Mouse (Mus musculus) ES-E14 (cell line): ENCODE data around the gene Lrp5. TPM values are rescaled to one million over a fixed set of nuclear protein-coding genes. Genes with fewer than 3 reads are reported as not detected.

Experiments used
- DNase-seq: peaks from one replicate; pipeline ENCODE4 v3.0.0-alpha.2; 2013; ENCODE audit warnings: low read depth, low spot score
- H3K27ac ChIP-seq: 2 replicates; pipeline ENCODE4 v1.5.1; 2012; ENCODE audit warnings: low read depth, mild to moderate bottlenecking, low read length, moderate library complexity, mixed read lengths; ENCODE audit not compliant: poor library complexity, insufficient read depth, severe bottlenecking
- H3K36me3 ChIP-seq: 2 replicates; pipeline ENCODE4 v1.6.1; 2012; ENCODE audit warnings: mild to moderate bottlenecking, low read length, moderate library complexity, mixed read lengths; ENCODE audit not compliant: control insufficient read depth, poor library complexity, insufficient read depth, severe bottlenecking
- H3K4me1 ChIP-seq, 2 experiments: fragments of 150-350 bp in 1 of 2; sonication (generic) in 1 of 2; 2 replicates each; pipeline ENCODE4 v1.6.1; 2012; ENCODE audit warnings: low read length in 2 of 2, mild to moderate bottlenecking in 1 of 2, mixed read lengths in 1 of 2; ENCODE audit not compliant: control insufficient read depth in 2 of 2, insufficient read depth in 2 of 2, poor library complexity in 1 of 2
- H3K4me3 ChIP-seq, 2 experiments: fragments of 150-350 bp in 1 of 2; sonication (generic) in 1 of 2; 2 replicates each; pipeline ENCODE4 v1.5.1; 2012; ENCODE audit warnings: low read length in 2 of 2, low read depth in 1 of 2, mild to moderate bottlenecking in 1 of 2, mixed read lengths in 1 of 2; ENCODE audit not compliant: insufficient read depth in 1 of 2, poor library complexity in 1 of 2, severe bottlenecking in 1 of 2
- H3K9ac ChIP-seq: 2 replicates; pipeline ENCODE4 v1.6.1; 2012; ENCODE audit warnings: low read depth, mild to moderate bottlenecking, low read length, mixed read lengths; ENCODE audit not compliant: poor library complexity, insufficient read depth, severe bottlenecking
- H3K9me3 ChIP-seq: fragments of 150-350 bp; sonication (generic); 2 replicates; pipeline ENCODE4 v1.6.1; 2012; ENCODE audit warnings: low read depth, mild to moderate bottlenecking, low read length; ENCODE audit not compliant: control insufficient read depth, insufficient read depth
- CHD2 ChIP-seq: IDR thresholded peaks from 2 replicates; pipeline ENCODE4 v1.6.1; 2014; ENCODE audit warnings: mild to moderate bottlenecking, low read depth, low read length, inconsistent platforms
- HCFC1 ChIP-seq: IDR thresholded peaks from 2 replicates; pipeline ENCODE4 v1.6.1; 2012; ENCODE audit warnings: low read length, inconsistent platforms, borderline replicate concordance; ENCODE audit not compliant: insufficient read depth
- MAFK ChIP-seq: IDR thresholded peaks from 2 replicates; pipeline ENCODE4 v1.6.1; 2014; ENCODE audit warnings: mild to moderate bottlenecking, low read depth, low read length, inconsistent platforms; ENCODE audit not compliant: insufficient read depth
- ZC3H11A ChIP-seq: IDR thresholded peaks from 2 replicates; pipeline ENCODE4 v1.6.1; 2012; ENCODE audit warnings: low read depth, mild to moderate bottlenecking, inconsistent platforms, low read length, borderline replicate concordance
- ZNF384 ChIP-seq: IDR thresholded peaks from 2 replicates; pipeline ENCODE4 v1.6.1; 2012; ENCODE audit warnings: low read depth, low read length, inconsistent platforms
- in situ Hi-C, 2 experiments: fragments of 600-800 bp; cut with MboI; formaldehyde crosslinking; loops; one replicate each; pipeline ENCODE4 v1.15.1; 2025; ENCODE audit warnings: low sequenced_read_pairs in 2 of 2, inconsistent platforms in 1 of 2; ENCODE audit not compliant: unreplicated experiment in 2 of 2
- total RNA-seq: library from RNA; depleted of rRNA; stranded (reverse); fragments of 300-350 nt; gene quantifications from 2 replicates; pipeline ENCODE4 v1.2.3, GENCODE M21; 2012

Gene Lrp5
- total RNA-seq, 1 experiment, result 46.1 TPM

GRCm38 (mm10) chr19:3669100-3669499 is 17.3 kb downstream of the Lrp5 start:
- Histone ChIP-seq H3K9ac (no peak overlapping the region), H3K36me3 (peaks cover 3% of the 10 kb centered on the region; the same call in 1 of the 2 replicates), H3K4me1 (peaks cover 5 to 15% of the 10 kb centered on the region in 2 experiments; a peak in 3 of 4 replicates)

GRCm38 (mm10) chr19:3668551-3668950 is 17.8 kb downstream of the Lrp5 start:
- 0 out of 2 replicates have a peak, but pooled peaks cover 3% of the 10 kb centered on the region for H3K36me3 ChIP-seq
- in situ Hi-C loops, result no loop called here
- no peak overlapping the region for H3K27ac ChIP-seq
- TF ChIP-seq MAFK (no peak), HCFC1 (no peak), CHD2 (no peak)
- H3K4me3 ChIP-seq, result no peak overlapping the region
- no peak for DNase-seq
- peaks cover 5 to 15% of the 10 kb centered on the region in 2 experiments; a peak in 3 of 4 replicates for H3K4me1 ChIP-seq
- no peaks in the 10 kb centered on the region for H3K9me3 ChIP-seq
- H3K9ac ChIP-seq, result no peak overlapping the region

More at GRCm38 (mm10) chr19:3669100-3669499, 17.3 kb downstream of the Lrp5 start:
- no peak for DNase-seq
- H3K4me3 ChIP-seq, result no peak overlapping the region
- TF ChIP-seq MAFK (no peak), ZC3H11A (no peak), CHD2 (no peak), HCFC1 (no peak), ZNF384 (no peak)
- in situ Hi-C loops, result no loop called here
- no peaks in the 10 kb centered on the region for H3K9me3 ChIP-seq
- H3K27ac ChIP-seq, result no peak overlapping the region

- Histone ChIP-seq H3K36me3 (0 out of 2 replicates have a peak, but pooled peaks cover 3% of the 10 kb centered on the region), H3K27ac (no peak overlapping the region), H3K9me3 (no peaks in the 10 kb centered on the region), H3K4me1 (peaks cover 5 to 15% of the 10 kb centered on the region in 2 experiments; a peak in 3 of 4 replicates), H3K4me3 (no peak overlapping the region), H3K9ac (no peak overlapping the region)
- DNase-seq, result no peak
- TF ChIP-seq HCFC1 (no peak), ZNF384 (no peak), MAFK (no peak)
- in situ Hi-C loops, result no loop called here
Observed at GRCm38 (mm10) chr19:3667979-3668378, 18.4 kb downstream of the Lrp5 start.

GRCm38 (mm10) chr19:3667155-3667895 is 19.0 kb downstream of the Lrp5 start:
- Histone ChIP-seq H3K27ac (no peak overlapping the region), H3K4me1 (peaks cover 5 to 15% of the 10 kb centered on the region in 2 experiments; a peak in 3 of 4 replicates)
- in situ Hi-C loops, result no loop called here

More at GRCm38 (mm10) chr19:3667155-3667895, 19.0 kb downstream of the Lrp5 start:
- H3K9ac ChIP-seq, result no peak overlapping the region
- H3K4me3 ChIP-seq, result no peak overlapping the region
- DNase-seq, result no peak
- no peak for TF ChIP-seq ZC3H11A
- TF ChIP-seq MAFK, result no peak
- no peak for TF ChIP-seq CHD2
- no peak for TF ChIP-seq HCFC1
- no peak for TF ChIP-seq ZNF384
- H3K9me3 ChIP-seq, result no peaks in the 10 kb centered on the region
- H3K36me3 ChIP-seq, result no peaks in the 10 kb centered on the region
